ENCODE assay signal across 8 mouse cellular contexts in the genomic region with DNA sequence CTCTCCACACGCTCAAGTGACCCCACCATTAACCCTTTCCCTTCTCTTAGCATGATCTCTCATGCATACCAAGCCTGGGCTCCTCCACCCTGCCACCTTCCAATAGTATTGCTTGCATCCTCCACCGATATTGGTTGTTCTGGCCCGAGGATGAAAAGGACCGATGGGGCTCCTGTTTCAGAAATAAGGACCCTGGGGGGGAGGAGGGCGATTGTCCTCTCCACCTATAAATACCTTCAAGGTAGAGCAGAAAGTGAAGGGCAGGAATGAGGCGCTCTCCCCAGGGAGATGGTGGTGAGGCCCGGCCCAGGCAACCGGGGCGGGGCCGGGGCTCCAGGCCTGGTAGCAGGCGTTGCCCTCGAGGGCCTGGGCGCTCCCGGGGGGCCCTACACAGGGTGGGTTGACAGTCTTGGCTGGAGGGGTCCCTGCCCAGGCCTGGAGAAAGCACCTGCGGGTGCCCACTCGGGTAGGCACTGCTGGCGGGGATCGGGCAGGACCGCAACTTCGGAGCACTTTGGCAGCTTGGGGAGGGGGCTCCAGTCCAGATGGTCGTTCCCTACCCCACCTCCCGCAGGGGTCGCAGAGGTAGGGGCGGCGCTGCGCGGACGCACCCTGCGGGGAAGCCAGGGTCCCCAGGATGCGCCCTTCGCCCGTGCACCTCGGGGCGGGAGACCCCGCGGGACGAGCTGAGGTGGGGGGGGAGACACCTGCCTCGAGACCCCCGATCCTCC. TPM values are rescaled to one million over a fixed set of nuclear protein-coding genes. Genes with fewer than 3 reads are reported as not detected.
DNase-seq lines count a peak whose midpoint lies in the region; ATAC-seq and TF ChIP-seq lines count a peak whose summit lies in the region.

No protein-coding gene starts in this region.

- H3K27me3 ChIP-seq in neural tube, embryonic 11.5 days (ENCODE audit: control insufficient read depth, insufficient read depth, low read length), result peaks cover 24% of the 10 kb centered on the region
- peaks cover 33% of the 10 kb centered on the region for H3K27me3 ChIP-seq in forebrain, embryonic 13.5 days
- peaks cover 30% of the 10 kb centered on the region for H3K27me3 ChIP-seq in lung, embryonic 14.5 days (ENCODE audit: insufficient read depth, low read length)

- H3K9ac ChIP-seq in neural tube, embryonic 11.5 days (ENCODE audit: low read length), result peak overlapping the region; percentile 75
- H3K9ac ChIP-seq in forebrain, embryonic 13.5 days, result peak overlapping the region; percentile 85
- peak overlapping the region; percentile 77 for H3K9ac ChIP-seq in lung, embryonic 14.5 days

- DNase-seq in neural tube, embryonic 11.5 days (ENCODE audit: low spot score), result peak; percentile 31
- DNase-seq in neural tube, embryonic 10.5 days (ENCODE audit: extremely low spot score, low spot score), result no peak
- DNase-seq in adrenal gland, postnatal 25 days, result peak; percentile 51
- peak; percentile 55 for DNase-seq in kidney, adult 18-20 months
- peak; percentile 36 for DNase-seq in lung, embryonic 14.5 days
- DNase-seq in right cerebral cortex, postnatal 25 days, result peak; percentile 40
- DNase-seq in ovary, adult 18-20 months (ENCODE audit: low spot score), result no peak

- H3K4me2 ChIP-seq in neural tube, embryonic 11.5 days (ENCODE audit: low read depth), result peak overlapping the region; percentile 98
- H3K4me2 ChIP-seq in forebrain, embryonic 13.5 days, result peak overlapping the region; percentile 95
- H3K4me2 ChIP-seq in lung, embryonic 14.5 days, result peak overlapping the region; percentile 98

- no peak for TF ChIP-seq CTCF in lung, embryonic 14.5 days (IDR thresholded peaks at IDR 0.05; ENCODE audit: low read depth)

- H3K27ac ChIP-seq in neural tube, embryonic 11.5 days (ENCODE audit: low read depth, low read length), result peak overlapping the region; percentile 73; the same call in 1 of the 2 replicates
- peak overlapping the region; percentile 77 for H3K27ac ChIP-seq in forebrain, embryonic 13.5 days
- H3K27ac ChIP-seq in lung, embryonic 14.5 days (ENCODE audit: low read depth), result peak overlapping the region; percentile 72

- WGBS in neural tube, embryonic 11.5 days, result 1% methylated on average over 34 of the region's 39 CpGs
- WGBS in forebrain, embryonic 13.5 days, result 2% methylated on average over 21 of the region's 39 CpGs
- 2% methylated on average over 22 of the region's 39 CpGs for WGBS in lung, embryonic 14.5 days

- ATAC-seq in neural tube, embryonic 11.5 days (ENCODE audit: insufficient read depth, low FRiP score, low TSS enrichment), result peak; percentile 51
- peak; percentile 62 for ATAC-seq in forebrain, embryonic 13.5 days
- ATAC-seq in lung, embryonic 14.5 days (ENCODE audit: insufficient read depth), result peak; percentile 71

- H3K4me3 ChIP-seq in neural tube, embryonic 11.5 days (ENCODE audit: low read depth, low read length), result peak overlapping the region; percentile 62
- peak overlapping the region; percentile 78 for H3K4me3 ChIP-seq in forebrain, embryonic 13.5 days
- H3K4me3 ChIP-seq in lung, embryonic 14.5 days (ENCODE audit: low read depth, low read length), result peak overlapping the region; percentile 78

- H3K36me3 ChIP-seq in neural tube, embryonic 11.5 days (ENCODE audit: control insufficient read depth, insufficient read depth, low read length), result no peaks in the 10 kb centered on the region
- H3K36me3 ChIP-seq in forebrain, embryonic 13.5 days (ENCODE audit: poor library complexity, severe bottlenecking), result peaks cover 18% of the 10 kb centered on the region
- H3K36me3 ChIP-seq in lung, embryonic 14.5 days (ENCODE audit: insufficient read depth), result peaks cover 8% of the 10 kb centered on the region

- 0 out of 2 replicates have a peak, but pooled peaks cover 9% of the 10 kb centered on the region for H3K4me1 ChIP-seq in neural tube, embryonic 11.5 days (ENCODE audit: control insufficient read depth, insufficient read depth, low read length)
- H3K4me1 ChIP-seq in forebrain, embryonic 13.5 days, result peaks cover 18% of the 10 kb centered on the region
- peaks cover 4% of the 10 kb centered on the region for H3K4me1 ChIP-seq in lung, embryonic 14.5 days (ENCODE audit: insufficient read depth)

- H3K9me3 ChIP-seq in neural tube, embryonic 11.5 days (ENCODE audit: control insufficient read depth, low read length), result no peaks in the 10 kb centered on the region
- no peaks in the 10 kb centered on the region for H3K9me3 ChIP-seq in forebrain, embryonic 13.5 days (replicated peaks)
- H3K9me3 ChIP-seq in lung, embryonic 14.5 days (ENCODE audit: low read depth, low read length), result no peaks in the 10 kb centered on the region

RNA-seq across cellular contexts. Expression of a gene that starts 0.7 kb away (rescaled TPM):
- 43.8 and 47.2 TPM in 2 replicates for polyA plus RNA-seq in neural tube, embryonic 11.5 days (2014; fragmentation: Nextera tagmentation; extraction: Ambion mirVana)
- total RNA-seq in adrenal gland, postnatal 25 days (2021), result 55.4 and 58.3 TPM in 2 replicates
- 26.6 and 27.7 TPM in 2 replicates for polyA plus RNA-seq in forebrain, embryonic 13.5 days (2015; fragmentation: Nextera tagmentation; extraction: Ambion mirVana)
- 41.8 and 48.1 TPM in 2 replicates for polyA plus RNA-seq in lung, embryonic 14.5 days (2014; fragmentation: Nextera tagmentation; extraction: Ambion mirVana)

RNA-seq across cellular contexts. Expression of a gene that starts 14.8 kb away (rescaled TPM):
- 0.42 and 0.82 TPM in 2 replicates for polyA plus RNA-seq in neural tube, embryonic 11.5 days (2014; fragmentation: Nextera tagmentation; extraction: Ambion mirVana)
- 0.57 and 1.2 TPM in 2 replicates for total RNA-seq in adrenal gland, postnatal 25 days (2021)
- 0.26 and 0.32 TPM in 2 replicates for polyA plus RNA-seq in forebrain, embryonic 13.5 days (2015; fragmentation: Nextera tagmentation; extraction: Ambion mirVana)
- polyA plus RNA-seq in lung, embryonic 14.5 days (2014; fragmentation: Nextera tagmentation; extraction: Ambion mirVana), result 0.93 and 1.0 TPM in 2 replicates

RNA-seq across cellular contexts. Expression of a gene that starts 35.4 kb away (rescaled TPM):
- polyA plus RNA-seq in neural tube, embryonic 11.5 days (2014; fragmentation: Nextera tagmentation; extraction: Ambion mirVana), result not detected in 2 replicates
- 0.12 and 0.57 TPM in 2 replicates for total RNA-seq in adrenal gland, postnatal 25 days (2021)
- polyA plus RNA-seq in forebrain, embryonic 13.5 days (2015; fragmentation: Nextera tagmentation; extraction: Ambion mirVana), result not detected in 2 replicates
- 0.07 TPM in 1 of 2 replicates, not detected in the other for polyA plus RNA-seq in lung, embryonic 14.5 days (2014; fragmentation: Nextera tagmentation; extraction: Ambion mirVana)

RNA-seq across cellular contexts. Expression of a gene that starts 38.1 kb away (rescaled TPM):
- polyA plus RNA-seq in neural tube, embryonic 11.5 days (2014; fragmentation: Nextera tagmentation; extraction: Ambion mirVana), result 73.2 and 81.3 TPM in 2 replicates
- 163 and 192 TPM in 2 replicates for total RNA-seq in adrenal gland, postnatal 25 days (2021)
- polyA plus RNA-seq in forebrain, embryonic 13.5 days (2015; fragmentation: Nextera tagmentation; extraction: Ambion mirVana), result 113 and 119 TPM in 2 replicates
- polyA plus RNA-seq in lung, embryonic 14.5 days (2014; fragmentation: Nextera tagmentation; extraction: Ambion mirVana), result 68.7 and 82.0 TPM in 2 replicates

Comparison
In these comparisons a context has a peak if more than half of its experiments do, and no peak if none do; other contexts are left out.
1. DNase-seq: peak in neural tube, embryonic 11.5 days (single experiment), adrenal gland, postnatal 25 days (single experiment), kidney, adult 18-20 months (single experiment), lung, embryonic 14.5 days (single experiment) and right cerebral cortex, postnatal 25 days (single experiment); none in neural tube, embryonic 10.5 days (single experiment) and ovary, adult 18-20 months (single experiment).
2. Peak in every context shown above with its lines, with median percentiles within 50 percentile points of each other: ATAC-seq, H3K27ac ChIP-seq, H3K4me2 ChIP-seq, H3K4me3 ChIP-seq and H3K9ac ChIP-seq.